26 mouse cellular contexts compared by ENCODE assay signal in genomic region chr5:59103358-59104077, GRCm38 (mm10).
A peak's percentile ranks its signal among the peaks of the same experiment; 100 is the strongest.
DNase-seq lines count a peak whose midpoint lies in the region; ATAC-seq lines count a peak whose summit lies in the region.
"Had no signal": no experiment of that assay in that cellular context is flagged by ENCODE, and none has a peak within 500 bp of the region (broad histone marks: within the 10 kb centered on the region; RNA-seq: fewer than 3 reads in every experiment).

No protein-coding gene starts in this region.

- H3K27ac ChIP-seq in intestine, embryonic 14.5 days (ENCODE audit: low read depth) = no peak overlapping the region
- H3K27ac ChIP-seq in intestine, embryonic 16.5 days (ENCODE audit: low read length) = no peak overlapping the region
- H3K27ac ChIP-seq: embryonic facial prominence, embryonic 13.5 days; embryonic facial prominence, embryonic 15.5 days; forebrain, embryonic 13.5 days; forebrain, embryonic 15.5 days had no signal

- no peak overlapping the region for H3K4me2 ChIP-seq in intestine, embryonic 14.5 days (ENCODE audit: low read length)
- H3K4me2 ChIP-seq in intestine, embryonic 16.5 days (ENCODE audit: low read depth, low read length) = no peak overlapping the region
- H3K4me2 ChIP-seq: embryonic facial prominence, embryonic 13.5 days; embryonic facial prominence, embryonic 15.5 days; forebrain, embryonic 13.5 days; forebrain, embryonic 15.5 days had no signal

- H3K9ac ChIP-seq in intestine, embryonic 14.5 days (ENCODE audit: low read length) = no peak overlapping the region
- no peak overlapping the region for H3K9ac ChIP-seq in intestine, embryonic 16.5 days (ENCODE audit: low read depth, low read length)
- H3K9ac ChIP-seq: embryonic facial prominence, embryonic 13.5 days; embryonic facial prominence, embryonic 15.5 days; forebrain, embryonic 13.5 days; forebrain, embryonic 15.5 days; forebrain, postnatal 0 days had no signal

- peak; percentile 72; the same call in 1 of the 2 replicates for ATAC-seq in intestine, embryonic 14.5 days (replicated peaks; ENCODE audit: low FRiP score, low TSS enrichment, low read depth)
- ATAC-seq in intestine, embryonic 16.5 days = peak; percentile 97
- ATAC-seq in megakaryocyte-erythroid progenitor cell, adult 5-6 weeks (replicated peaks; ENCODE audit: low FRiP score, low TSS enrichment, poor library complexity, severe bottlenecking) = no peak
- ATAC-seq: activated CD4-positive, CD25-positive, alpha-beta regulatory T cell, adult 4 months; CD4-positive, CD25-positive, alpha-beta regulatory T cell, adult 4 months; forebrain, embryonic 13.5 days; forebrain, embryonic 15.5 days; forebrain, postnatal 0 days; Patski had no signal

- H3K4me1 ChIP-seq in intestine, embryonic 14.5 days (replicated peaks; ENCODE audit: control insufficient read depth, insufficient read depth, low read length) = no peaks in the 10 kb centered on the region
- H3K4me1 ChIP-seq in intestine, embryonic 16.5 days (ENCODE audit: control insufficient read depth, insufficient read depth, low read length) = no peaks in the 10 kb centered on the region
- H3K4me1 ChIP-seq: embryonic facial prominence, embryonic 13.5 days; embryonic facial prominence, embryonic 15.5 days; forebrain, embryonic 13.5 days; forebrain, embryonic 15.5 days had no signal

- H3K27me3 ChIP-seq in intestine, embryonic 14.5 days (replicated peaks; ENCODE audit: control insufficient read depth, insufficient read depth, low read length) = no peaks in the 10 kb centered on the region
- no peaks in the 10 kb centered on the region for H3K27me3 ChIP-seq in intestine, embryonic 16.5 days (replicated peaks; ENCODE audit: control insufficient read depth, insufficient read depth, low read length)
- H3K27me3 ChIP-seq: CH12.LX; embryonic facial prominence, embryonic 13.5 days; embryonic facial prominence, embryonic 15.5 days; forebrain, embryonic 13.5 days; forebrain, embryonic 15.5 days; Patski had no signal

- WGBS in intestine, embryonic 14.5 days = 57% methylated on average over 4 of the region's 4 CpGs
- WGBS in intestine, embryonic 16.5 days = 48% methylated on average over 4 of the region's 4 CpGs
- WGBS in large intestine, adult 2 months = 14% methylated on average over 4 of the region's 4 CpGs

- no peak overlapping the region for H3K4me3 ChIP-seq in intestine, embryonic 14.5 days (ENCODE audit: low read depth, low read length)
- no peak overlapping the region for H3K4me3 ChIP-seq in intestine, embryonic 16.5 days (ENCODE audit: low read length)
- H3K4me3 ChIP-seq: embryonic facial prominence, embryonic 13.5 days; embryonic facial prominence, embryonic 15.5 days; erythroblast, embryonic 14.5 days; forebrain, embryonic 13.5 days; forebrain, embryonic 15.5 days had no signal

- DNase-seq in intestine, embryonic 14.5 days (ENCODE audit: low spot score) = no peak
- DNase-seq in large intestine, adult 2 months (ENCODE audit: low read depth, low spot score) = peak; percentile 25
- no peak for DNase-seq in cerebellum, adult 11-12 months
- DNase-seq: adrenal gland, adult 8-10 months; adrenal gland, postnatal 14 days; adrenal gland, postnatal 36 days; B cell, adult 2 months; cerebellum, adult 18-20 months; cerebellum, adult 8-10 months; cerebellum, adult 9-11 months; cerebellum, postnatal 14 days; cerebellum, postnatal 36 days; embryo, embryonic 11 days; forebrain, postnatal 0 days had no signal

- H3K36me3 ChIP-seq in intestine, embryonic 14.5 days (ENCODE audit: control insufficient read depth, insufficient read depth, low read length) = no peaks in the 10 kb centered on the region
- H3K36me3 ChIP-seq in intestine, embryonic 16.5 days (ENCODE audit: control insufficient read depth, insufficient read depth, low read length) = no peaks in the 10 kb centered on the region
- H3K36me3 ChIP-seq: embryonic facial prominence, embryonic 13.5 days; embryonic facial prominence, embryonic 15.5 days; forebrain, embryonic 15.5 days; G1E had no signal

- H3K9me3 ChIP-seq in intestine, embryonic 14.5 days (ENCODE audit: control insufficient read depth, low read length) = no peaks in the 10 kb centered on the region
- no peaks in the 10 kb centered on the region for H3K9me3 ChIP-seq in intestine, embryonic 16.5 days (ENCODE audit: control insufficient read depth, low read length)
- H3K9me3 ChIP-seq: embryonic facial prominence, embryonic 13.5 days; embryonic facial prominence, embryonic 15.5 days; forebrain, embryonic 13.5 days; forebrain, embryonic 15.5 days had no signal
